Mouse (Mus musculus) T-helper 1 cell (primary cell): ENCODE measurements at regions not wholly inside any gene's neighbourhood (a gene's known extent, or its start where the extent isn't known, plus 50 kb on each side); places are given as distances from the start of the nearest gene placed in this dataset.

ENCODE experiments used
- in situ Hi-C: fragments of 300-600 bp; cut with MboI, MseI; formaldehyde crosslinking; loops from one replicate; pipeline ENCODE4 v1.15.1; 2025; ENCODE audit warnings: high pct_unique_total_duplicates

DNA sequence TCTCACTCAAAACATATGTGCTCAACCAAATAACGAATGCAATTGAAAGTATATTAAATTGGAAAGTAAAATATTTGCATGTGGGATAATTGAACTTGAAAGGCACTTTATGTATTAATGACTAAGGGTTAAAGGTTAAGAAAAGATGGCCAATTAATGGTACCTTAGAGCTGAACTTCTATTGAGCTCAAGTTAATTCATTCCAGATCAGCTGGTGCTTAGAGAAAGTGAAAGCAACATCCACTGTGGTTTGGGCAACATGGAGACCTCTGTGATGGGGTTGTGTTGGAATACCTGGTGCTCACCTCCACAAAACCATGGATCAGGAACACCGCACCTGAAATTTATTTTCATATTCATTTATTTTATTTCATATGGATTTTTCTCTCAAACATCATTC, 612.5 kb upstream of the Intu start:
- in situ Hi-C loops = no loop called here

DNA sequence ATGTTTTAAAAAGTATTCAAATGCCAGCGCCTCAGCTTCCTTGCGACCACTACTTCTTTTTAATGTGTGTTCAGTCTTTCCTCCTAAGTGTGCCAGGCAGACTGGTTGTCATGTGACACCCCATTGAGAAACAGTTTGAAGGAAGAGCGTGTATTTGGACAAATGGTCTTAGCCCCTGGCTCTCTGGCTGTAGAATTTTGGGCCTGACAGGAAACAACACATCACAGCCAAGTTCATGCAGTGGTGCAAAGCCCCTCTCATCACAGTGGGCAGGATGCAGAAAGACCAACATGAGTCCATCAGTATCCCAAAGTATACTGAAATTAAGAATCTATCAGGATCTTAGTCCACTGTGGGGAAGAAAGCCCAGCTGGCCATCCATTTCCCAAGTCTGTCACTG, 605.6 kb upstream of the Intu start:
- in situ Hi-C loops = no loop called here

DNA sequence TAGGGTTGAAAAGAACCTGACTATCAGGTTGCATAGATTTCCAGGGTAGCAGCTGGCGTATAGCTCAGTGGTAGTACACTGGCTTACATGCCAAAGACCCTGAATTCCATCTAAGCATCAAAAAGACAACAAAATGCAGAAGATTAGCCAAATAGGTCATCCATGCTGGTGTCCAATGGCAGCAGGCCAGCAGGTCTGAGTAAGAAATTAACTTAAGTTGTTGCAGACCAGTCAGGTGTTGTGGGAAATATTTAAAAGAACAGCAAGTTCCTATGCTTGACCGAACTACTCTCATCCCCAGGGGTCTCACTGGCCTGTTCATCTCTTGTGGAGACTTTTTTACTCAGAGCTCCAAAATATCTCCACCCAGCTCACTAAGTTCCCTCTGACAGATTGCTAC, 602.7 kb upstream of the Intu start:
- in situ Hi-C loops = no loop called here

DNA sequence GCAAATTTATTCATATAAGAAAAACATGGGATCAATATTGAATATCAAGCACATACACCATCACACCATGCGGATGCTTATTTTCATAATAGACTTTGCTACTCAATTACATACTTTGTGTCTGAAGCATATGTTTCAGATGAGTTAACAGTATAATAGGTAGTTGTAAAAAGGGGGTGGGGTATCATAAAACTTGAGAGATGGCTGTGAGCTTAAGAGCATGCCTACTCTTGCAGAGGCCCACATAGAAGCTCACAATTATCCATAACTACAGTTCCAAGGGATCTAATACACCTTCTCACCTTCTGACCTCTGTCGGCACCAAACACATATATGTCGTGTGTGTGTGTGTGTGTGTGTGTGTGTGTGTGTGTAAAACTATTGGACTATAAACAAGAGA, 597.7 kb upstream of the Intu start:
- in situ Hi-C loops = no loop called here

DNA sequence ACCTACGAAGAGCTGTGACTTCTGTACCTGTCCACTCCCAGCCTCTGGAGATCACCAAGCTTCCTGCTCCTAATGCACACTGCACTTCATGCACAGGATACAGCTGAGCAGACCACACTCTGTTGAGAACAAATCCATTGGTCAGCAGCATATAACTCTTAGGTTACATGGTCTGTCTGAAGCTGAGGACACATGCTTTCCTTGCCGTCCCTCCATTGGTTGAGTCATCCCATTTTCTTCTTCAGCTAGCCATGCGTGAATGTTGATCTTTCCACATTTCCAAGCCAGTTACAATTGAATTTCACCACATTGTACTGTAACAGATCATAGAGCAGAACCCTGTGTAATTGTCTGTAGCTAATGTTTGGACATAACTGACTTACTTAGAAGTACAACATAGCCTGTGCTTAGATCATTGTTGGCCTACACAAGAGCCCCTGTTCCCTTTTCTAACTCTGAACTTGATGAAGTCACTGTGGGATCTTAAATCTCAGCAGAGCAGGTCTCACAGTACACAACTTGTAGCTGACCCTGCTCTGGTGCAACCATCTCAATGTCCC, 593.3 kb upstream of the Intu start:
- in situ Hi-C loops = no loop called here

DNA sequence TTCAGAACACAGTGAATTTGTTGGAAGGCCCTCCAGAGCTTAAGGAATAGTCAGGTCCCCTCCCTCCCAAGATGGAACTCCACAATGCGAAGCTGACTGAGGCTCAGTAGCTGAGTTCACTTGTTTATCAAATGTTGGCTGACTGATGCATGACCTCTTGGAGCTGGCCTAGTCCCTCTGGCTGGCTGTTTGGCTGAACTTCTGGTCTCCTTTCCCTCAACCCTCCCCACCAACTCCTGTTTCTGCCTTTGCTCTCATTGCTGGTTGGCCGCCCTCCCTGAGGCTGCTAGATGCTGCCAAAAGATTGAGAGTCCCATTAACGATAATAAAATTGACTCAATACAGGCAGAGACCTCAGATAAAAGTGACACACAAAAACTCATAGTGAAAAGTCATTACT, 586.5 kb upstream of the Intu start:
- in situ Hi-C loops = no loop called here

- in situ Hi-C loops = no loop called here
Measured at GRCm38 (mm10) chr3:39952103-39952502, 579.0 kb upstream of the Intu start.

GRCm38 (mm10) chr3:39952556-39952955, 578.5 kb upstream of the Intu start:
- in situ Hi-C loops = no loop called here

- in situ Hi-C loops = no loop called here
Measured at GRCm38 (mm10) chr3:39961836-39962640, 569.0 kb upstream of the Intu start.

DNA sequence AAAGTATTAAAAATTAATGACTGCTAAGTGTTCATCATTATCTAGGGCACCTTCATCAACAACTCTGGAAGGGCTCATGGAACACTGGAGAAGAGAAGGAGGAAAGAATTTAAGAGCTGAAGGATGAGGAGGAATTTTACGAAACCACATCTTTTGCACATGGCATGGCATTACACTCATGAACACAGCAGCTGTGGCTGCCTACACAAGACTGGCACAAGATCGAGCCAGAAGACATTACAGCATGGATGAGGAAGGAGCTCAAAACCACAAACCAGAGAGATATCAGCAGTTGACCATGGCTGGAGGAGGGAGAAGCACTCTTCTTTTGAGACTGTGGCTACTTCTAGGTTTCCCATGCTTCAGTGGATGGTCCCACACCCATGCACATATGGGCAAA, 565.7 kb upstream of the Intu start:
- in situ Hi-C loops = no loop called here

DNA sequence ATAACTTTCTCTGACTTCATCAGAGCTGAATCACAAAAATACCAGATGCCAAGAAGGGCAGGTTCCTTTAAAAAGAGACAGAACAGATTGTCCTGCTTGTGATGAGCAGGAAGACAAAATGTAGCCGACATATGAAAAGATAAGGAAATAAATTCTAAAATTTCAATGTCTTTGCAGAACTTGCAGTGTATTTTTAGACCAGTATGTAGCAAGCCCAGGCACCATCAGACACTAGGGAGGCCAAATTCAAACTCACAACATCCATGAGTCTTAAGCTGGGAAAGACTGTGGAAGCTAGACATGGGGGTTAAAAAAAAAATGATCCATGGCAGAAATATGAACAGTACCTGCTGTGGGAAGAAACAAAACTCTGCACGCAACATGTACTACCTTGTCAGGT, 564.7 kb upstream of the Intu start:
- in situ Hi-C loops = no loop called here

- in situ Hi-C loops = no loop called here
Measured at GRCm38 (mm10) chr3:39976937-39977336, 554.1 kb upstream of the Intu start.

DNA sequence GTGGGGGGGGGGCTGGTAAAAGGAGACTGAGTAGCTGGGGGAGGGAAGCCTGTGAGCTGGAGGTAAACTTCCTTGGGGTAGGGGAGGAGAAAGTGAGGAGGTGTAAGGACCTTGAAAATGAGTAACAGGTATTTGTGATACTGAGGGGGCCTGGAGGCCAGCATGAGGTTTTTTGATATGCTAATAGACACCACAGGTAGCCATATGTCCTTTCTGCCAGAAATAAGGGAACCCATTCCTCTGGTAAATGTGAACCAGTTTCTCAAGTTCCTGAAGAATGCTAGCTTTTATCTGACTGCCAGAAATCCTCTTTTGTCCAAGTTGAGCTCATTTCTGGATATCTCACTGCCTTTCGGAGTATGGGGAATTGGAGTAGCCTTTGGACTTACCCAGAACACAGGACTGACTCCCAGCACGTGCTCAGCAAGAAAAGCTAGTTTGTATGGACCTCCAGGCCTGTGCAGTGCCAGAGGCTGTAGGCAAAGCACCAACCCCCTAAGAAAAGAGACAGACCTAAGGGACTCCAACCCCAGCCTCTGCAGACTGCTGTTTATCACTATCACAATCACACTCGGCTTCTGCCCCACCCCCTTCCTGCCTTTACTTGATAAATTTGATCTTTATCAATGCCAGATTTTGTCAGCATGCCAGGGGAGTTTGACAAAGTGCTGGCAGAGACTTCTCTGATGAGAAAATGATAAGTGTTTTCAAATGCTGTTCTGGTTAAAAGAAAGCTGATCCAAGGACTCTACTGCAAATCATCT, 552.0 kb upstream of the Intu start:
- in situ Hi-C loops = no loop called here

DNA sequence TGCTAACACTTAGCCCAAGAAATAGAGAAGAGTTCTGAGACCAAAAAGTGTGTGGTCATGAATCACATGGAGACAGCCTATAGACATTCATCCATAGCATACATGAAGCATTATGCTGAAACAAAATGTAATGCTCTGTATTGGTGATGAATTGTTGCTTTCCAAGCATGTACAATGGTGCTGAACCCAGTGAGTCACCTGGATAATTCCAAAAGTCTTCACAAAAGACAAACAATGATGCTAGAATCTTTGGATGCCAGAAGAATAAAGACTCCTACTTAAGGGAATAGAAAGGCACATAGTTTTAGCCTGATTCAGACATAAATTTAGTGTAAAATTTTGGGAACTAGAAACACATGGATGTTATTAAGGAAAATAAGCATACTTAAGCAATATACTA, 548.4 kb upstream of the Intu start:
- in situ Hi-C loops = no loop called here

GRCm38 (mm10) chr3:39987710-39988109, 543.4 kb upstream of the Intu start:
- in situ Hi-C loops = no loop called here

DNA sequence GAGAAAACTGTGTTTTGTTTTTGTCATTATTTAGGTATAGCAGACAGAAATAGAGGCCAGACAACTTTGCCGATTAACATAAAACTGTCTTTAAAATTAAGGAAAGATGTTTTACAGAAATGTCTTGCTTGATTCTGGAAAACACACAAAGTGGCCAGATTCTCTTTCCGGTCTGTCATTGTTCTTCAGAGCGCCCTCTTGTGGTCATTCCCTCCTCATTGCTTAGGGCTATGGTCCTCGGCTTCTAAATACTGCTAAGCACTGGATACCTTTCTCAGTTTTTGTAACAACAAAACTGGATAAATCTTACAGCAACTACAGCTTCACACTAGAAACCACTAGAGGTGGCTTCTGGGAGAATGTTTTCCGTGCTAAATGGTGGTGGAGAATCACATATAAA, 532.5 kb upstream of the Intu start:
- in situ Hi-C loops = no loop called here

DNA sequence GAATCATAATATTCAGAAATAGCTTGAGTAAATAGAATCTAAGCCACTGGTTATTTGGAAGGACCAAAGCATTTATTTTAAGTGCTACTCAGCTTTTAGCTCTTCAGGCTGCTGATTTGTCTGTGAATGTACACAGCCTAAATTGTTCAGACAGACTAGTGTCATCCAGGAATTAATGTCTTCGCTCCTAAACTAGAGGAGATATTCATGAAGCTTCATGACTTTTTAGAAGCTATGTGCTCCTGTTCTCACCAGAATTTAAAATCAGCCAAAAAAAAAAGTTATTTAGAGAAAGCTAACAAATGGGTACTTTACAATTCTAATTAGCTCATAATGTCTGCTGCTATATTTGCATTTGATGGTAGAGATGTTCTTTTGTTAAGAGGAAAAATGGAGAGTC, 531.2 kb upstream of the Intu start:
- in situ Hi-C loops = no loop called here

DNA sequence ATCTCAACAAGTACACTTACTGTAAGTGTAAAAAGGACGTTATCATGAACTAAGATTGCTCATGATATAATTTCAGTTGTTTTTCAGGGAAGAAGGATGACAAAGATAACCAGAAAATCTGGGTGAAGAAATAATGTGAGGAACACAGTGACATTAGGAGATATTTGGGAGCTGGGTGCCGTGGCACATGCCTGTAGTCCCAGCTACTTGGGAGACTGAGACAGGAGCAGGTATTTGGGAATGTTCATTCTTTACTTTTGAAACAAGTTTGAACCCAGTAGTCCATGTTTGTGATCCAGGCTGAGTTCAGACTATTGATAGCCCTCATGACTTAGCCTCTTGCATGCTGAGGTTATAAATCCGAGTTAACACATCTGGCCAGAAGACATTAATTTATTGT, 528.2 kb upstream of the Intu start:
- in situ Hi-C loops = no loop called here

DNA sequence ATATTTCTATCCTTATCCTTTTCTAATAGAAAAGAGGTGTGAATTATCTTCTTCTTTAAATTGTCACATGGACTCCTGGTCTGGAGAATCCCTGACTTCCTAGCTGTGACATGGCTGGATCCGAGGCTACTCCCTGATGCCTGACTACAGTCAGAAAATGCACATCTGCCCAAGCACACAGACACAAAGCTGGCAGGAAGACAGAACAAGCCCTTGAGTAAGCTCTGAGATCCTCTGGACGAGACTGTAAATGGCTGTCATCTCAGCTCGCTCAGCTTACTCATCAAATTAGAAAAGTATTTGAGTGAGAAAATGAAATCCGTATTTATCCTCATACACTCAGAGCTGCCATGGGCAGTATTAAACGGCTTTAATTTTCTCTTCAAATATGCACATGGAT, 521.0 kb upstream of the Intu start:
- in situ Hi-C loops = no loop called here

DNA sequence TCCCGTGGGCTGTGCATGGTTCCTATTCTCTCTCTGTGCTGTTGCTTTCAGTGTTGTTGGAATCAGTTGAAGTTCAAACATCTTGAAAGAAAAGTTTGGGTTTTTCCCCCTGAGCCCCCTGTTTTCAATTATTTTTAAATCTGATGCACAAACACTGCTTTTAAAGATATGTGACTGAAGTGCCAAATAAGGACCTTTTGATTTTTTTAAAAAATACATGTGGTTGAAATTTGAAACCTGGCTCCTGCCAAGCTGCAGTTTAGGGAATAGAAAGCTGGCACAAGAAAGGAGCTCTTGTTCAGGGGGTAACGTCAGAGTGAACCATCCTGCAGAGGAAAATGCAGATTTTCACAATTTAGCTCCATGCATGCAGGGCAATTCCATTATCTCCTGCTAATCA, 509.4 kb upstream of the Intu start:
- in situ Hi-C loops = no loop called here

DNA sequence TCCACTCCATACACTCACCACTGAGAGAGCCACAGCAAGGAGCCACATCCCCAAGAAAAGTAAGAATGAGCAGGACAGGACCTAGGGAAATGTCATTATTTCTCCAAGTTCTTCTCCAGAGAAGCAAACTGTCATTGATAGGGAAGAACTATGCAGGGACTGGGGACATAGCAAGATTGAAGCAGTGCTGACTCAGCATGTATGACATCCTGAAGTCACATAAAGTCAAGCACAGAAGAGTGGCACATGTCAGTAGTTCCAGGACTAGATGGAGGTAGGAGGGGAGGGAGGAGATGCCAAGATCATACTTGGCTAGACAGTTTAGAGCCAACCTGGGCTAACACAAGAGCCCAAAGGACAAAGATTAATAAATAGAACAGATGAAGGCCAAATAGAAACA, 503.4 kb upstream of the Intu start:
- in situ Hi-C loops = no loop called here

- in situ Hi-C loops = no loop called here
Measured at GRCm38 (mm10) chr3:40036177-40036576, 494.9 kb upstream of the Intu start.

DNA sequence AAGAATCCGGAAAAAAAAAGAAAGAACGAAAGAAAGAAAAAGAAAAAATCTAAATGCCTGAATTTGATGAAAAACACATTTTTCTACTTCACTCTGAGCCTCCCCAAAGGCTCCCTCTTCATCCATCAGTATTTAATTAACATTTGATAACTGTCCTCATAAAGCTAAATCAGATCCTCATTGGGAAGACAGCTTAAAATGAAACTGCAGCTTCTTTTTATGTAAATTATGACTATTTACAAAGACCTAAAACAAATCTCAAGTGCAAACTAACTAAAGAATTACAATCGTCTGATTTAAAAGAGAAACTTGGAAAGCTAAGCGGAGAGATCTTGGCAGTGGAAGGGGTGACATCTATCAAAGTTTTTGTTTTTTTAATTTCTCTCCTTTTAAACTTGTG, 481.4 kb upstream of the Intu start:
- in situ Hi-C loops = no loop called here
